Mouse (Mus musculus): ENCODE measurements around the gene Fam71a.

- TF ChIP-seq CTCF (IDR thresholded peaks at IDR 0.05; ENCODE audit: control insufficient read depth, insufficient read depth, insufficient read length): no peak
- TF ChIP-seq CEBPB (IDR thresholded peaks at IDR 0.05; ENCODE audit: low read depth): no peak
Observed at GRCm38 (mm10) chr1:191176887-191177286, 12.3 kb upstream of the Fam71a start.
